Mouse (Mus musculus) stomach, embryonic 16.5 days (tissue): ENCODE results near the gene Moap1. TPM values are rescaled to one million over a fixed set of nuclear protein-coding genes. Genes with fewer than 3 reads are reported as not detected.

ENCODE experiments used
- ATAC-seq: fragments of 200-750 bp; cut with Nextera tagmentation; 2 replicates; pipeline ENCODE4 v1.8.0; 2017; ENCODE audit warnings: moderate number of reproducible peaks, moderate TSS enrichment; ENCODE audit not compliant: insufficient read depth, low FRiP score
- H3K27ac ChIP-seq: fragments of 300-500 bp; sonication (generic); 2 replicates; pipeline ENCODE4 v1.5.1; 2014; ENCODE audit warnings: low read length
- H3K27me3 ChIP-seq: fragments of 300-500 bp; sonication (generic); 2 replicates; pipeline ENCODE4 v1.6.1; 2014; ENCODE audit warnings: low read length, control low read depth, mixed read lengths; ENCODE audit not compliant: control insufficient read depth, insufficient read depth
- H3K36me3 ChIP-seq: fragments of 300-500 bp; sonication (generic); 2 replicates; pipeline ENCODE4 v1.6.1; 2014; ENCODE audit warnings: low read length; ENCODE audit not compliant: control insufficient read depth, insufficient read depth
- H3K4me1 ChIP-seq: fragments of 300-500 bp; sonication (generic); 2 replicates; pipeline ENCODE4 v1.6.1; 2014; ENCODE audit warnings: low read length, control low read depth, mixed read lengths; ENCODE audit not compliant: control insufficient read depth, insufficient read depth
- H3K4me2 ChIP-seq: fragments of 300-500 bp; sonication (generic); 2 replicates; pipeline ENCODE4 v1.6.1; 2014; ENCODE audit warnings: low read depth, low read length, mixed read lengths
- H3K4me3 ChIP-seq: fragments of 300-500 bp; sonication (generic); replicated peaks from 2 replicates; pipeline ENCODE4 v1.5.1; 2014; ENCODE audit warnings: mild to moderate bottlenecking, low read length
- H3K9ac ChIP-seq: fragments of 300-500 bp; sonication (generic); 2 replicates; pipeline ENCODE4 v1.6.1; 2014; ENCODE audit warnings: low read length
- H3K9me3 ChIP-seq: fragments of 300-500 bp; sonication (generic); replicated peaks from 2 replicates; pipeline ENCODE4 v1.6.1; 2016; ENCODE audit warnings: low read length, control low read depth; ENCODE audit not compliant: control insufficient read depth
- WGBS: fragments of 180-500 bp; shearing (Covaris S2); extraction: QIAGEN DNeasy Blood & Tissue Kit; methylation state at CpG from one replicate; pipeline ENCODE4 v1.1.7; 2014; 5-methylcytosine and 5-hydroxymethylcytosine counted together
- polyA plus RNA-seq: library from polyadenylated mRNA; unstranded; fragments of >200 nt; fragmentation: Nextera tagmentation; extraction: Ambion mirVana; gene quantifications from 2 replicates; pipeline ENCODE4 v1.2.1, GENCODE M21; 2015

The Moap1 gene
- polyA plus RNA-seq, 1 experiment from 2014 or later: 19.8 TPM

DNA sequence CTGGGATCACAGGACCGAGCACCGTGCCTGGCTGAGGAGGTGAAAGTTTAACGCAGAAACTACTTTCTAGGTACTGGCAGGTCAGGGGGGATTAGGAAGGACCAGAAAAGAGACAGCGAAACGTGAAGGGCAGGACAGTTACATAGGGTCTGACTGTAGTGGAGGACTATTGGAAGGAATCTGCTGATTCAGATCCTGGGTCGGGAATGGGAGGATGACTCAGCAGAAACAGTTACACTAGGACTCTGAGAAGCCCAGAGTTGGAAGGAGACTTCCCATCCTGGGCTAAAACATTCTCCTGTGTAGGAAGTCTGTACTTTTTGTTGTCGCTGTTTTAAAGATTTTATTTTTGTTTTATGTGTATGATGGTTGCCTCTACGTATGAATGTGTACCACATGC, 28.1 kb upstream of the Moap1 start:
- Histone ChIP-seq H3K4me3 (no peak overlapping the region), H3K4me1 (no peaks in the 10 kb centered on the region), H3K27me3 (no peaks in the 10 kb centered on the region), H3K36me3 (peaks cover 38% of the 10 kb centered on the region), H3K4me2 (no peak overlapping the region), H3K9me3 (no peaks in the 10 kb centered on the region), H3K9ac (no peak overlapping the region), H3K27ac (no peak overlapping the region)
- no peak for ATAC-seq
- 93% methylated on average over 8 of the region's 8 CpGs for WGBS

DNA sequence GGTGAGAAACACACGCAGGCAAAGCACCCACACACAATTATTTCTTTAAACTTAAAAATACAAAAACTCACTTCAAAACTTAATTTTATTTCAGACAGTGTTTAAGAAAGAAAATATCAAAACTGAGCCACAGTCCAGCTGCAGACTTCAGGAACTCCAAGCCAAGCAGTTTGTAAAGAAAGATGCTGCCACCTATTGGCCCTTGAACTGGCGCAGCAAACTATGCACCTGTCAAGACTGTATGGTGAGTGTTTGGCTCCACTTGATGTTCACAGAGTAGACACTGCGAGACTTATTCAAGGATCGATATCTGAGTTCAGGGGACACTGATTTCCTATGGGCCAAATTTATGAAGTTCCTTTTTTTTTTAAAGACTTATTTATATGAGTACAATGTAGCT, 25.5 kb upstream of the Moap1 start:
- H3K9me3 ChIP-seq: no peaks in the 10 kb centered on the region
- WGBS: 92% methylated on average over 4 of the region's 4 CpGs
- H3K4me1 ChIP-seq: no peaks in the 10 kb centered on the region
- H3K4me3 ChIP-seq: no peak overlapping the region
- ATAC-seq: no peak
- H3K36me3 ChIP-seq: peaks cover 44% of the 10 kb centered on the region
- no peak overlapping the region for H3K27ac ChIP-seq
- H3K4me2 ChIP-seq: no peak overlapping the region
- H3K27me3 ChIP-seq: no peaks in the 10 kb centered on the region
- no peak overlapping the region for H3K9ac ChIP-seq

DNA sequence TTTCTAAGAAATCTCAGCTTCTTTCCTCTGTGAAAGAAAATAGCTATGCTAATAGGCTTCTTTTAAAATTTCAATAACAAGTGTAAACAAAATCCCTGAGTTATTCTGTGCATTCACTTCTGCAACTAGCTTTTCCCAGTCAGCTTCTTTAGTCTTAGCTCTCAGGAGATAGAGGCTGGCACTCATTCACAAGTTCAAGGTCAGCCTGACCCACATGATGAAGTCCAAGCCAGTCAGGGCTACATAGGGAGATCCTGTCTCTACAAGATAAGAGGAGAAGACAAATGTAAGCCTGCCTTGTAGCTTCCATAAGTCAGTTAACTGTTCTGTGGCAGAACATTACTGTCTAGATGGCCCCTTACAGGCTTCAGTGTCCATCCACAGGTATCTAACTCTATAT, 20.2 kb upstream of the Moap1 start:
- H3K27me3 ChIP-seq: no peaks in the 10 kb centered on the region
- peaks cover 22% of the 10 kb centered on the region; the same call in 1 of the 2 replicates for H3K36me3 ChIP-seq
- no peak overlapping the region for H3K4me3 ChIP-seq
- H3K4me1 ChIP-seq: peaks cover 8% of the 10 kb centered on the region
- no peak overlapping the region for H3K27ac ChIP-seq
- H3K9me3 ChIP-seq: no peaks in the 10 kb centered on the region
- ATAC-seq: no peak
- no peak overlapping the region for H3K9ac ChIP-seq
- H3K4me2 ChIP-seq: no peak overlapping the region

DNA sequence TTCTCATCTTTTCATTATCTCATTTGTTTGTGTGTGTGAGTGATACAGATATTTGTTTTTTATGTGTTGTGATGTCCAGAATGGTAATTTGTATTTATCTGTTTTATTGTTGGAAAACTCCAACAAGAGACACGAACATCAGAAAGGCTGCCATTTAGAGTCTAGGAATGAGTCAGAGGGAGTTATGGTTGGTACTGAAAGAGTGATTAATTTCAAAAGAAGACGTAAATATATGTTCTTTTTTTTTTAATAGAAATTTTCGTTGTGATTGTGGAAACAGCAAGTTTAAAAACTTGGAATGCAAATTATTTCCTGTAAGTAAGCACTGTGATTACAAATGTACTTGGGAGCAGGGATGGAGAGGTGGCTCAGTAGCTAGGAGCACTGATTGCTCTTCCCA, 18.2 kb upstream of the Moap1 start:
- 82% methylated on average over 3 of the region's 3 CpGs for WGBS
- H3K9me3 ChIP-seq: no peaks in the 10 kb centered on the region
- no peak overlapping the region for H3K4me3 ChIP-seq
- no peaks in the 10 kb centered on the region for H3K27me3 ChIP-seq
- no peak for ATAC-seq
- H3K4me2 ChIP-seq: no peak overlapping the region
- H3K27ac ChIP-seq: no peak overlapping the region
- H3K9ac ChIP-seq: no peak overlapping the region
- peaks cover 11% of the 10 kb centered on the region for H3K4me1 ChIP-seq
- peaks cover 13% of the 10 kb centered on the region; the same call in 1 of the 2 replicates for H3K36me3 ChIP-seq

DNA sequence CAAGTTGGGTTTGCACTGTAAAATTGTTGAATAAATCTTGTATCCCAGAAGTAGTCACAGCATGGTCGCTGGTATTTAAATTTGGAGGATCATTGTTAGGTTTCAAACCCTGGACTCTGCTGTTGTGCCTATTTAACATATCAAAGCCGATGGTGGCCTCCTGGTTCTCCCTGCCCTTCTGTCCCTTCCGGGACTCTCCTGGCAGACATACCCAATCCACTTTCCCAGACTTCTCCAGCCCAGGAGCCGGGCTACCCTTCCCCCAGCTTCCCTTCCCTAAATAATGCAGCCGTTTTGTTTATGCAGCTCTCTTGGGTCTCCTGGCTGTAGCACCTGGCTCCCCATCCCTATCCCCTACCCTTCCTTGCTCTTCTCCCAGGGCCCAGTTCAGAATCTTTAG, 15.5 kb upstream of the Moap1 start:
- Histone ChIP-seq H3K4me1 (peaks cover 17% of the 10 kb centered on the region), H3K4me2 (peak overlapping the region; percentile 70), H3K27me3 (no peaks in the 10 kb centered on the region), H3K9ac (peak overlapping the region; percentile 85), H3K9me3 (no peaks in the 10 kb centered on the region), H3K27ac (peak overlapping the region; percentile 78; the same call in 1 of the 2 replicates), H3K36me3 (peaks cover 3% of the 10 kb centered on the region; the same call in 1 of the 2 replicates), H3K4me3 (peak overlapping the region; percentile 80)
- WGBS: 4% methylated on average over 5 of the region's 5 CpGs
- ATAC-seq: no peak

DNA sequence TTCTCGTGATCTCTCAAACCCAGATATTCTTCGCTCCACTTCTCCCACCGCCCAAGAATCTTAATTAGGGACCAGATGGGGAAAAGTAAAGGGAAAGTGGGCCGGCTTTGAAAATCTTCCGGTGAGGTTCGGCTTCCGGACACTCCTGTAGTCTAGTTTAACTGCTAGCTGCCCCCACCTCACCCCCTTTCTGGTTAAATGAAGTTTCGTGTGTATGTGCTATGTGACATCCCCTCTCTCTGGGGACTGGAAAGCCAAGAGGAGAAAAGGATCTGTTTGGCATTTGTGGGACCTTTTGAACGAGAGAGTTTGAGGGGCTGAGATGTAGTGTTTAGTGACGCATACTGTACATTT, 14.9 kb upstream of the Moap1 start, which contains the start of gene Gm20604:
Gene Gm20604 (minus strand): TSS at position 270 of the 354 bp plus-strand sequence.
- H3K4me2 ChIP-seq: peak within 1 kb of the TSS; percentile 89
- WGBS: under 1% methylated on average over 10 of the region's 10 CpGs
- no peak for ATAC-seq
- H3K9ac ChIP-seq: peak within 1 kb of the TSS; percentile 85
- peak within 1 kb of the TSS; percentile 93 for H3K27ac ChIP-seq
- H3K36me3 ChIP-seq: peaks cover 3% of the 10 kb centered on the region; the same call in 1 of the 2 replicates
- H3K9me3 ChIP-seq: no peaks in the 10 kb centered on the region
- peak within 1 kb of the TSS; percentile 80 for H3K4me3 ChIP-seq
- no peaks in the 10 kb centered on the region for H3K27me3 ChIP-seq
- H3K4me1 ChIP-seq: peaks cover 17% of the 10 kb centered on the region

DNA sequence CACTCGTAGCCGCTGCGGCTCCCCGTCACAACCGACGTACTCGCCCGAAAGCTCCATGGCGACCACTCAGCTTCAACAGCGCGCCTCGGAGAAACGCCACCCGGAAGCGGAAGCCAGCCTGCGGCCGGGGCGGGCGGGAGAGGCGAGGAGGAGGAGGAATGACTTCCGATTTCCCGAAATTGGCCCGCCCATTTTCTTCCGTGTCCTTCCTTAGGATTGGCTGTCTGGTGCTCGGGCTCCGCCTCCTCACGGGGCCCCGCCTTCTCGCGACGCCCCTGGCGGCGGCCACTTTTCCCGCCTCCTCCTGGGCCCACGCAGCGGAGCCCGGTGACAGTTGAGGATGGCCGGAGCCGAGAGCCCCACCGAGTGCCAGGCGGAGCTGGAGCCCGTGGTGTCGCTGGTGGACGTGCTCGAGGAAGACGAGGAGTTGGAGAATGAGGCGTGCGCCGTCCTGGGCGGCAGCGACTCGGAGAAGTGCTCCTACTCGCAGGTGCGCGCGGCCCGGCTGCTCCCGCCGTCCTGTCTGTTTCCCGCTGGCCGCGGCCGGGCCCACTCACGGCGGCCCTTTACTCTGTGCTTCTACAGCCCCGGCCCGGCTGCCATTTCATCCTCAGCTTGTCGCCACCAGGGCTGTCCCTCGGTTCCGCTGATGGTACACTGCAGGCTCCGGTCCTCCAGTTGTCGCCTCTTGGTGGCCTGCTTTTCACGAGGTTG, 14.4 kb upstream of the Moap1 start, which contains the start of the genes Gm28051, Gon7 and Ubr7:
Gene Gm28051 (minus strand): TSS at position 77 of the 714 bp plus-strand sequence.
Gene Gon7 (minus strand): TSS at position 115 of the 714 bp plus-strand sequence.
Gene Ubr7 (plus strand): TSS at position 279 of the 714 bp plus-strand sequence.
- H3K27ac ChIP-seq: peak within 1 kb of the TSS; percentile 93
- H3K4me2 ChIP-seq: peak within 1 kb of the TSS; percentile 89
- H3K27me3 ChIP-seq: no peaks in the 10 kb centered on the region
- peaks cover 3% of the 10 kb centered on the region; the same call in 1 of the 2 replicates for H3K36me3 ChIP-seq
- H3K9ac ChIP-seq: peak within 1 kb of the TSS; percentile 85
- H3K4me1 ChIP-seq: peaks cover 17% of the 10 kb centered on the region
- H3K4me3 ChIP-seq: peak within 1 kb of the TSS; percentile 80
- peak; percentile 98 for ATAC-seq
- H3K9me3 ChIP-seq: no peaks in the 10 kb centered on the region
- under 1% methylated on average over 73 of the region's 73 CpGs for WGBS

DNA sequence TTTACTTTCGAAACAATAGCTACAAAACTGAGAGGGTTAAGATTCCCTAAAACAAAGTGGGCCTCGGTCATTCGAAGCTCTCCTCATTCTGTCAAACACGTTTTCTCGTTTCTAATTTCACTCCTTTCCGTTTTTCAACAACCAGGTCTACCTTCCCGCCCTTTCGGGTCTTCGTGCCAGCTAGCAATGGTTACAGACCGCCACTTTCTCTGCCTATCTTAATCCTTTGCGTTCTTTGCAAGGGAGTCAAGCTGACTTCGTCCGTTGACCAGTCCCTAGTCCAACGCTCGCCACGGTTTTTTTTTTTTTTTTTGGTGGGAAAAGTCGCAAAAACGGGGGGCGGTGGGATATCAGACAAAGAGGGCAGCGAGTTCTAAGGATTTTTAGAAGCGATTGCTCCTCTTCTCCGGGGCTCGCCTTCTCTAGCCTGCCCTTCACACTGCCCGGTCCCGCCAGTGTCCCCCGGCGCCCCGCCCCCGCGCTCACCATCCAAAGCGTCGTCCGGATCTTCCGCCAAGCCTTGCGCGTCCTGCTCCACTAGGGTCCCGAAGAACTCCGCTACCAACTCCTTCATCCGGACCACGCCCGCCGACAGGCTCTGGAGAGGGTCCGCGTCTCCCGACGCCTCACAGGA, 13.7 kb upstream of the Moap1 start:
- H3K4me3 ChIP-seq: peak overlapping the region; percentile 80
- H3K4me2 ChIP-seq: peak overlapping the region; percentile 89
- H3K27ac ChIP-seq: peak overlapping the region; percentile 93
- peaks cover under 1% of the 10 kb centered on the region; the same call in 1 of the 2 replicates for H3K36me3 ChIP-seq
- no peaks in the 10 kb centered on the region for H3K27me3 ChIP-seq
- 1% methylated on average over 46 of the region's 46 CpGs for WGBS
- H3K4me1 ChIP-seq: peaks cover 17% of the 10 kb centered on the region
- H3K9me3 ChIP-seq: no peaks in the 10 kb centered on the region
- ATAC-seq: peak; percentile 88
- peak overlapping the region; percentile 81 for H3K9ac ChIP-seq

DNA sequence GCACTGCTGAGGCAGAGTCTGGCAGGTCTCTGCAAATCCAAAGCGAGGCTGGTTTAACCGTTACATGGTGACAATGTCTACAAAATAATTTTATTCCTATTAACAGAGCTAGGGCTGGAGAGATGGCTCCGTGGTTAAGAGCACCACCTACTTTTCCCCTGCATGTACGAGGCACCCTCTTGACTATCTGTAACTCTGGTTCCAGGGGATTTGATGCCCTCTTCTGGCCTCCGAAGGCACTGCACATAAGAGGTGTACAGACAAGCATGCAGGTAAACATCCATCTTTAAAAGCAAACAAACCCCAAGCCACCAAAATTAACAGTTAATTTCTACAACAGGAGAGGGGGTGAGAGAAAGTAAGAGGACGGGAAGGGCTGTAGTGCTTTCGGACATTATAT, 12.8 kb upstream of the Moap1 start:
- Histone ChIP-seq H3K4me3 (peak overlapping the region; percentile 80), H3K4me1 (peaks cover 17% of the 10 kb centered on the region), H3K9me3 (no peaks in the 10 kb centered on the region), H3K9ac (peak overlapping the region; percentile 81; the same call in 1 of the 2 replicates), H3K36me3 (no peaks in the 10 kb centered on the region), H3K4me2 (peak overlapping the region; percentile 89), H3K27ac (no peak overlapping the region), H3K27me3 (no peaks in the 10 kb centered on the region)
- no peak for ATAC-seq
- WGBS: 77% methylated on average over 7 of the region's 7 CpGs
